Mouse (Mus musculus) C2C12 (cell line): ENCODE results near the gene Stxbp1.
"Not testable (repeated sequence)": the region's sequence is repeated elsewhere in the genome, so short reads cannot be mapped to it uniquely, and the experiment has no call there.

Source experiments
- CTCF ChIP-seq: IDR thresholded peaks from one replicate; pipeline ENCODE4 v1.5.1; 2011; ENCODE audit not compliant: control insufficient read depth, insufficient read depth, insufficient read length
- MYOD1 ChIP-seq: IDR thresholded peaks from one replicate; pipeline ENCODE4 v1.6.1; 2011; ENCODE audit warnings: low read depth; ENCODE audit not compliant: control insufficient read depth, insufficient read length

- not testable (repeated sequence) for TF ChIP-seq CTCF, MYOD1
Measured at GRCm38 (mm10) chr2:32853716-32854115, 6.7 kb upstream of the Stxbp1 start.
